10 mouse cellular contexts compared by ENCODE assay signal in the genomic region with DNA sequence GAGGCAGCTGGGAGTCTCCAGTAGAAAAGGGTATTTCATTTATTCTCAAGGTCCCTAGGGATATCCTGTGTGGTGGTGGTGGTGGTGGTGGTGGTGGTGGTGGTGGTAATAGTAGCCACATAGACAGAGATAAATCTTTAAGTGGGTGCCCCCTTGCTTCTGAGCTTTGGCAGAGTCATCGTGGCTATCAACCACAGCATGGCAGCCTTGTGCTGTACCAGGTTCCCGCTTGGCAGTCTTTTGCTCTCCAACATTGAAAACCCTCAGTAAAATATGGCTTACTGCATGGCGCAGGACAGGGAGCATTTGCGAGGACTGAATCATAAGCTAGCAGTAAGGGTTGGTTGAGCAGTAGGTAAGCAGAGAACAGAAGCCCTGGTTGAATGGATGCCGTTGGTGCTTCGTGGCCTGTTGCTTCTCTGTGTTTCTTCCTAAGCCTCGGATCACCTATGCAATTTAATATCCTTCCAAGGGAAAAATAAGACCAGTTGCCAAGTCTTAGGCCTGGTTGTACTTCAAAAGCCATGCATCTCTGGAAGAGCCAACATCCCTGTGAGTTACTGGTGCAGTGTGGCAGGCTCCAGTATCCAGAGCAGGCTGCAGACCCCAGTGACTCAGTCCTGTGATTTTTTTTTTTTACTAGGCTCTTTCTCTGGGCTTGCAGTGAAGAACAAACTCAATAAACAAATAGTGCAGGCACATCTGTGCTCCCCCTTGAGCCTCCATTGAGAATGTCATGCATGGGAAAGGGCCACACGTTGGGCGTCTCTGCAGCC.
DNase-seq lines count a peak whose midpoint lies in the region; ATAC-seq and TF ChIP-seq lines count a peak whose summit lies in the region.
"Had no signal": no experiment of that assay in that cellular context is flagged by ENCODE, and none has a peak within 500 bp of the region (broad histone marks: within the 10 kb centered on the region; RNA-seq: fewer than 3 reads in every experiment).

No protein-coding gene starts in this region.

- no peaks in the 10 kb centered on the region for H3K36me3 ChIP-seq in midbrain, embryonic 11.5 days (ENCODE audit: control insufficient read depth, insufficient read depth, low read length)
- H3K36me3 ChIP-seq in midbrain, embryonic 16.5 days (ENCODE audit: control insufficient read depth, insufficient read depth, low read length), result no peaks in the 10 kb centered on the region
- H3K36me3 ChIP-seq in intestine, postnatal 0 days (ENCODE audit: control insufficient read depth, insufficient read depth), result no peaks in the 10 kb centered on the region
- H3K36me3 ChIP-seq in stomach, postnatal 0 days (ENCODE audit: control insufficient read depth, insufficient read depth, low read length), result no peaks in the 10 kb centered on the region
- H3K36me3 ChIP-seq: liver, embryonic 13.5 days had no signal

- no peak for TF ChIP-seq EP300 in stomach, postnatal 0 days (optimal IDR thresholded peaks at IDR 0.05)

- no peak for ATAC-seq in midbrain, embryonic 11.5 days (ENCODE audit: low FRiP score)
- no peak for ATAC-seq in midbrain, embryonic 16.5 days
- no peak for ATAC-seq in intestine, postnatal 0 days
- no peak for ATAC-seq in stomach, postnatal 0 days (ENCODE audit: low FRiP score, low TSS enrichment)
- ATAC-seq: activated CD4-positive, CD25-positive, alpha-beta regulatory T cell, adult 4 months had no signal

- peak overlapping the region; percentile 81 for H3K27ac ChIP-seq in gastrocnemius, adult 2 months
- H3K27ac ChIP-seq in midbrain, embryonic 11.5 days (ENCODE audit: low read depth, low read length), result no peak overlapping the region
- H3K27ac ChIP-seq in midbrain, embryonic 16.5 days (ENCODE audit: low read length), result no peak overlapping the region
- no peak overlapping the region for H3K27ac ChIP-seq in intestine, postnatal 0 days (ENCODE audit: low read depth, low read length)
- peak overlapping the region; percentile 90 for H3K27ac ChIP-seq in stomach, postnatal 0 days (replicated peaks)
- H3K27ac ChIP-seq: liver, embryonic 13.5 days had no signal

- 88% methylated on average over 9 of the region's 9 CpGs for WGBS in midbrain, embryonic 11.5 days
- 89% methylated on average over 9 of the region's 9 CpGs for WGBS in midbrain, embryonic 16.5 days
- 88% methylated on average over 9 of the region's 9 CpGs for WGBS in intestine, postnatal 0 days
- WGBS in stomach, postnatal 0 days, result 85% methylated on average over 9 of the region's 9 CpGs

- TF ChIP-seq CTCF in gastrocnemius, adult 2 months (IDR thresholded peaks at IDR 0.05), result no peak
- peak; percentile 37 for TF ChIP-seq CTCF in intestine, postnatal 0 days (IDR thresholded peaks at IDR 0.05; ENCODE audit: low read depth)
- TF ChIP-seq CTCF in stomach, postnatal 0 days (IDR thresholded peaks at IDR 0.05; ENCODE audit: low read depth), result peak; percentile 39

- intact Hi-C loops in gastrocnemius, adult 2 months (cut with DNase I), result no loop called here
- intact Hi-C loops in gastrocnemius, postnatal 36 days (cut with DNase I), result no loop called here

- peaks cover 26% of the 10 kb centered on the region for H3K4me1 ChIP-seq in midbrain, embryonic 11.5 days (ENCODE audit: control insufficient read depth, insufficient read depth, low read length)
- peaks cover 23% of the 10 kb centered on the region for H3K4me1 ChIP-seq in midbrain, embryonic 16.5 days (ENCODE audit: control insufficient read depth, insufficient read depth, low read length)
- no peaks in the 10 kb centered on the region for H3K4me1 ChIP-seq in intestine, postnatal 0 days (replicated peaks; ENCODE audit: control insufficient read depth, insufficient read depth, low read length)
- H3K4me1 ChIP-seq in stomach, postnatal 0 days (replicated peaks; ENCODE audit: control insufficient read depth, insufficient read depth), result peaks cover 8% of the 10 kb centered on the region; the same call in 1 of the 2 replicates

- no peak for DNase-seq in gastrocnemius, adult 2 months
- no peak for DNase-seq in gastrocnemius, postnatal 36 days
- DNase-seq in midbrain, embryonic 11.5 days (ENCODE audit: low spot score, missing footprints), result peak; percentile 73
- DNase-seq in stomach, postnatal 0 days (ENCODE audit: low spot score), result no peak
- DNase-seq in layer of hippocampus, adult 11-12 months (ENCODE audit: low spot score), result no peak
- no peak for DNase-seq in urinary bladder, postnatal 4 days (ENCODE audit: low spot score in 2 of 2)
- DNase-seq: liver, embryonic 13.5 days had no signal

- no peak overlapping the region for H3K4me2 ChIP-seq in midbrain, embryonic 11.5 days
- no peak overlapping the region for H3K4me2 ChIP-seq in midbrain, embryonic 16.5 days (ENCODE audit: low read length)
- no peak overlapping the region for H3K4me2 ChIP-seq in intestine, postnatal 0 days (replicated peaks; ENCODE audit: low read depth)
- H3K4me2 ChIP-seq in stomach, postnatal 0 days (replicated peaks; ENCODE audit: low read depth), result no peak overlapping the region
- H3K4me2 ChIP-seq: liver, embryonic 13.5 days had no signal

- H3K9ac ChIP-seq in midbrain, embryonic 11.5 days (ENCODE audit: low read length), result no peak overlapping the region
- H3K9ac ChIP-seq in midbrain, embryonic 16.5 days (ENCODE audit: low read depth, low read length), result no peak overlapping the region
- H3K9ac ChIP-seq in intestine, postnatal 0 days (ENCODE audit: low read depth, low read length), result no peak overlapping the region
- no peak overlapping the region for H3K9ac ChIP-seq in stomach, postnatal 0 days (ENCODE audit: low read length)
- H3K9ac ChIP-seq: liver, embryonic 13.5 days had no signal

- no peak overlapping the region for H3K4me3 ChIP-seq in gastrocnemius, adult 2 months
- no peak overlapping the region for H3K4me3 ChIP-seq in midbrain, embryonic 11.5 days (ENCODE audit: low read depth, low read length)
- no peak overlapping the region for H3K4me3 ChIP-seq in midbrain, embryonic 16.5 days (ENCODE audit: low read depth, low read length)
- H3K4me3 ChIP-seq in intestine, postnatal 0 days (ENCODE audit: low read depth, low read length), result no peak overlapping the region
- H3K4me3 ChIP-seq in stomach, postnatal 0 days (ENCODE audit: low read depth, low read length), result no peak overlapping the region
- H3K4me3 ChIP-seq: liver, embryonic 13.5 days had no signal

- no peaks in the 10 kb centered on the region for H3K27me3 ChIP-seq in midbrain, embryonic 11.5 days (ENCODE audit: control insufficient read depth, insufficient read depth, low read length)
- no peaks in the 10 kb centered on the region for H3K27me3 ChIP-seq in midbrain, embryonic 16.5 days (ENCODE audit: control insufficient read depth, insufficient read depth, low read depth, low read length)
- no peaks in the 10 kb centered on the region for H3K27me3 ChIP-seq in intestine, postnatal 0 days (replicated peaks; ENCODE audit: control insufficient read depth, insufficient read depth, low read length)
- H3K27me3 ChIP-seq in stomach, postnatal 0 days (ENCODE audit: control insufficient read depth, insufficient read depth, low read length), result no peaks in the 10 kb centered on the region
- H3K27me3 ChIP-seq: liver, embryonic 13.5 days had no signal

- no peaks in the 10 kb centered on the region for H3K9me3 ChIP-seq in midbrain, embryonic 11.5 days (ENCODE audit: control insufficient read depth, low read length)
- no peaks in the 10 kb centered on the region for H3K9me3 ChIP-seq in midbrain, embryonic 16.5 days (replicated peaks; ENCODE audit: control insufficient read depth, low read length, poor library complexity, severe bottlenecking)
- H3K9me3 ChIP-seq in intestine, postnatal 0 days (ENCODE audit: control insufficient read depth), result no peaks in the 10 kb centered on the region
- H3K9me3 ChIP-seq in stomach, postnatal 0 days (ENCODE audit: control insufficient read depth, low read length), result no peaks in the 10 kb centered on the region
- H3K9me3 ChIP-seq: liver, embryonic 13.5 days had no signal

Comparison
In these comparisons a context has a peak if more than half of its experiments do, and no peak if none do; other contexts are left out.
1. H3K27ac ChIP-seq: peak in gastrocnemius, adult 2 months (single experiment) and stomach, postnatal 0 days (single experiment); none in midbrain, embryonic 11.5 days (single experiment), midbrain, embryonic 16.5 days (single experiment) and intestine, postnatal 0 days (single experiment).